Mouse (Mus musculus): ENCODE data around the gene Dact3. TPM values are rescaled to one million over a fixed set of nuclear protein-coding genes. Genes with fewer than 3 reads are reported as not detected.

The Dact3 gene
- total RNA-seq, 1 experiment: 4.5 TPM

- DNase-seq (ENCODE audit: low read depth, low spot score): no peak
- no peak overlapping the region for H3K27ac ChIP-seq (ENCODE audit: insufficient read depth, low read depth, low read length, poor library complexity, severe bottlenecking)
- in situ Hi-C loops (cut with MboI; ENCODE audit: low sequenced_read_pairs in 2 of 2, unreplicated experiment in 2 of 2): no loop called here
- H3K9me3 ChIP-seq (ENCODE audit: control insufficient read depth, insufficient read depth, low read depth, low read length): no peaks in the 10 kb centered on the region
- H3K4me3 ChIP-seq (ENCODE audit: insufficient read depth in 1 of 2, low read depth in 1 of 2, low read length in 2 of 2, poor library complexity in 1 of 2, severe bottlenecking in 1 of 2): no peak overlapping the region
- TF ChIP-seq CHD2 (IDR thresholded peaks at IDR 0.05; ENCODE audit: low read depth, low read length): no peak
- peaks cover 7 to 11% of the 10 kb centered on the region in 2 experiments; a peak in 3 of 4 replicates for H3K4me1 ChIP-seq (ENCODE audit: control insufficient read depth in 2 of 2, insufficient read depth in 2 of 2, low read length in 2 of 2, poor library complexity in 1 of 2)
- no peak overlapping the region for H3K9ac ChIP-seq (ENCODE audit: insufficient read depth, low read depth, low read length, poor library complexity, severe bottlenecking)
- H3K36me3 ChIP-seq (ENCODE audit: control insufficient read depth, insufficient read depth, low read length, poor library complexity, severe bottlenecking): no peaks in the 10 kb centered on the region
Measured at GRCm38 (mm10) chr7:16877717-16878116, 2.6 kb downstream of the Dact3 start.

GRCm38 (mm10) chr7:16879796-16880547 lies 4.9 kb downstream of the Dact3 start:
- Histone ChIP-seq H3K36me3 (ENCODE audit: control insufficient read depth, insufficient read depth, low read length, poor library complexity, severe bottlenecking) (no peaks in the 10 kb centered on the region), H3K27ac (ENCODE audit: insufficient read depth, low read depth, low read length, poor library complexity, severe bottlenecking) (peak overlapping the region; percentile 92), H3K9me3 (ENCODE audit: control insufficient read depth, insufficient read depth, low read depth, low read length) (no peaks in the 10 kb centered on the region), H3K4me3 (ENCODE audit: insufficient read depth in 1 of 2, low read depth in 1 of 2, low read length in 2 of 2, poor library complexity in 1 of 2, severe bottlenecking in 1 of 2) (peak overlapping the region in 1 of 2 experiments; percentile 35; a peak in 1 of 4 replicates), H3K4me1 (ENCODE audit: control insufficient read depth in 2 of 2, insufficient read depth in 2 of 2, low read length in 2 of 2, poor library complexity in 1 of 2) (peaks cover 7 to 13% of the 10 kb centered on the region in 2 experiments; a peak in 3 of 4 replicates), H3K9ac (ENCODE audit: insufficient read depth, low read depth, low read length, poor library complexity, severe bottlenecking) (peak overlapping the region; percentile 43; the same call in 1 of the 2 replicates)
- DNase-seq (ENCODE audit: low read depth, low spot score): no peak
- in situ Hi-C loops (cut with MboI; ENCODE audit: low sequenced_read_pairs in 2 of 2, unreplicated experiment in 2 of 2): no loop called here
- TF ChIP-seq CHD2 (IDR thresholded peaks at IDR 0.05; ENCODE audit: low read depth, low read length): no peak
- no peak for TF ChIP-seq ZNF384 (IDR thresholded peaks at IDR 0.05; ENCODE audit: low read depth, low read length)
- no peak for TF ChIP-seq MAFK (IDR thresholded peaks at IDR 0.05; ENCODE audit: insufficient read depth, low read depth, low read length)
- TF ChIP-seq ZC3H11A (IDR thresholded peaks at IDR 0.05; ENCODE audit: borderline replicate concordance, low read depth, low read length): no peak
- TF ChIP-seq HCFC1 (IDR thresholded peaks at IDR 0.05; ENCODE audit: borderline replicate concordance, insufficient read depth, low read length): no peak

DNA sequence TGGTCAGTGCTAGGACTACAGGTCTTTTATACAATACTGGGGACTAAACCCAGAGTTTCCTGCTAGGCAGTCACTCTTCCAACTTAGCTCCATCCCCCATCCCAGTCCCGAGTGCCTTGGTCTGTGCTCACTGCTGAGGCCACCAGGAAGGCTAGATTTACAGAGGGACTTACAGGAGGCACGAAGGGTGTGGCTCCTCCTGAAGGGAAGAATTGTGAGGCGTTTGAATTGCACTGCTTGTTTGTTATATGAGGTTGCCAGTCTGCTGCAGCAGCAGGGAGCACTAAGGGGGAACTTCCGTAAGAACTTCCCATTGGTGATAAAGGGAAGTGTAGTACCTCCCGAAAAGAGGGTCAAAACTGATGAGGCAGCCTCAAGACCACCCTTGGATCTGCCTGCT lies 5.5 kb downstream of the Dact3 start:
- no peaks in the 10 kb centered on the region for H3K9me3 ChIP-seq (ENCODE audit: control insufficient read depth, insufficient read depth, low read depth, low read length)
- TF ChIP-seq MAFK (IDR thresholded peaks at IDR 0.05; ENCODE audit: insufficient read depth, low read depth, low read length): no peak
- no peak for TF ChIP-seq ZC3H11A (IDR thresholded peaks at IDR 0.05; ENCODE audit: borderline replicate concordance, low read depth, low read length)
- no peak for TF ChIP-seq HCFC1 (IDR thresholded peaks at IDR 0.05; ENCODE audit: borderline replicate concordance, insufficient read depth, low read length)
- TF ChIP-seq CHD2 (IDR thresholded peaks at IDR 0.05; ENCODE audit: low read depth, low read length): no peak
- TF ChIP-seq ZNF384 (IDR thresholded peaks at IDR 0.05; ENCODE audit: low read depth, low read length): no peak
- H3K36me3 ChIP-seq (ENCODE audit: control insufficient read depth, insufficient read depth, low read length, poor library complexity, severe bottlenecking): no peaks in the 10 kb centered on the region
- H3K27ac ChIP-seq (ENCODE audit: insufficient read depth, low read depth, low read length, poor library complexity, severe bottlenecking): peak overlapping the region; percentile 92
- in situ Hi-C loops (cut with MboI; ENCODE audit: low sequenced_read_pairs in 2 of 2, unreplicated experiment in 2 of 2): no loop called here
- DNase-seq (ENCODE audit: low read depth, low spot score): no peak
- peak overlapping the region; percentile 43 for H3K9ac ChIP-seq (ENCODE audit: insufficient read depth, low read depth, low read length, poor library complexity, severe bottlenecking)
- H3K4me1 ChIP-seq (ENCODE audit: control insufficient read depth in 2 of 2, insufficient read depth in 2 of 2, low read length in 2 of 2, poor library complexity in 1 of 2): peaks cover 7 to 10% of the 10 kb centered on the region in 2 experiments; a peak in 3 of 4 replicates
- peak overlapping the region in 1 of 2 experiments; percentile 35; a peak in 2 of 4 replicates for H3K4me3 ChIP-seq (ENCODE audit: insufficient read depth in 1 of 2, low read depth in 1 of 2, low read length in 2 of 2, poor library complexity in 1 of 2, severe bottlenecking in 1 of 2)

DNA sequence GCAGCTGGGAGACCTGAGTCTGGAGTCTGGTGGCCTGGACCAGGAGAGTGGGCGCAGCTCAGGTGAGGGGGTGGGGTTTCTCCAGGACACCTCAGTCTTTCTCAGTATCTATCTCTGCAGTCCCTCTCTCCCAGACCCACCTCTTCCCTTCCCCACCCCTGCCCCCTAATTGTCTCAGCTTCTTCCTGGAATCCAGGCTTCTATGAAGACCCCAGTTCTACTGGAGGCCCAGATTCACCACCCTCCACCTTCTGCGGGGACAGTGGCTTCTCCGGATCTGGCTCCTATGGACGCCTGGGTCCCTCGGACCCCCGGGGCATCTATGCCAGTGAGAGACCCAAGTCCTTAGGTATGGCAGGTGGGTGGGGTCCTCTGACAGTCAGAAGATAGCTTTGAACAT lies 8.0 kb downstream of the Dact3 start:
- Histone ChIP-seq H3K9ac (ENCODE audit: insufficient read depth, low read depth, low read length, poor library complexity, severe bottlenecking) (no peak overlapping the region), H3K9me3 (ENCODE audit: control insufficient read depth, insufficient read depth, low read depth, low read length) (no peaks in the 10 kb centered on the region), H3K36me3 (ENCODE audit: control insufficient read depth, insufficient read depth, low read length, poor library complexity, severe bottlenecking) (peaks cover 6% of the 10 kb centered on the region; the same call in 1 of the 2 replicates), H3K27ac (ENCODE audit: insufficient read depth, low read depth, low read length, poor library complexity, severe bottlenecking) (no peak overlapping the region), H3K4me1 (ENCODE audit: control insufficient read depth in 2 of 2, insufficient read depth in 2 of 2, low read length in 2 of 2, poor library complexity in 1 of 2) (peaks cover 3 to 19% of the 10 kb centered on the region in 2 experiments; a peak in 2 of 4 replicates), H3K4me3 (ENCODE audit: insufficient read depth in 1 of 2, low read depth in 1 of 2, low read length in 2 of 2, poor library complexity in 1 of 2, severe bottlenecking in 1 of 2) (no peak overlapping the region)
- DNase-seq (ENCODE audit: low read depth, low spot score): no peak
- TF ChIP-seq ZNF384 (IDR thresholded peaks at IDR 0.05; ENCODE audit: low read depth, low read length) (no peak), MAFK (IDR thresholded peaks at IDR 0.05; ENCODE audit: insufficient read depth, low read depth, low read length) (no peak), ZC3H11A (IDR thresholded peaks at IDR 0.05; ENCODE audit: borderline replicate concordance, low read depth, low read length) (no peak), HCFC1 (IDR thresholded peaks at IDR 0.05; ENCODE audit: borderline replicate concordance, insufficient read depth, low read length) (no peak), CHD2 (IDR thresholded peaks at IDR 0.05; ENCODE audit: low read depth, low read length) (no peak)
- in situ Hi-C loops (cut with MboI; ENCODE audit: low sequenced_read_pairs in 2 of 2, unreplicated experiment in 2 of 2): no loop called here
